Mouse (Mus musculus) ovary, postnatal 36 days (tissue): Measurements from ENCODE around the gene Card11.

Experiments
- DNase-seq: peaks from one replicate; pipeline ENCODE4 v3.0.0; 2022; ENCODE audit warnings: low spot score, mixed read lengths

Gene Card11

GRCm38 (mm10) chr5:140852435-140852996 is 147.9 kb downstream of the Card11 start:
- DNase-seq = no peak

- no peak for DNase-seq
These were observed 153.1 kb downstream of the Card11 start for GRCm38 (mm10) chr5:140847300-140847729.

- no peak for DNase-seq
These were observed 158.4 kb downstream of the Card11 start for GRCm38 (mm10) chr5:140841942-140842341.

- DNase-seq = no peak
These were observed 169.3 kb downstream of the Card11 start for GRCm38 (mm10) chr5:140831064-140831431.

GRCm38 (mm10) chr5:140830314-140831063 is 169.9 kb downstream of the Card11 start, which contains the start of gene Gna12:
Gene Gna12 (minus strand): TSS chr5:140830431.
- peak; percentile 95 for DNase-seq

GRCm38 (mm10) chr5:140829911-140830294 is 170.5 kb downstream of the Card11 start:
- no peak for DNase-seq

- DNase-seq = no peak
These were observed 171.1 kb downstream of the Card11 start for GRCm38 (mm10) chr5:140829081-140829910.

- DNase-seq = no peak
These were observed 172.0 kb downstream of the Card11 start for GRCm38 (mm10) chr5:140828363-140828762.

GRCm38 (mm10) chr5:140827896-140828295 is 172.5 kb downstream of the Card11 start:
- DNase-seq = peak; percentile 42

- no peak for DNase-seq
These were observed 173.0 kb downstream of the Card11 start for GRCm38 (mm10) chr5:140827413-140827812.

GRCm38 (mm10) chr5:140826796-140827195 is 173.6 kb downstream of the Card11 start:
- DNase-seq = no peak

- DNase-seq = no peak
These were observed 174.3 kb downstream of the Card11 start for GRCm38 (mm10) chr5:140826118-140826517.

- no peak for DNase-seq
These were observed 176.3 kb downstream of the Card11 start for GRCm38 (mm10) chr5:140824126-140824525.

- no peak for DNase-seq
These were observed 177.0 kb downstream of the Card11 start for GRCm38 (mm10) chr5:140823386-140823785.
